Mouse (Mus musculus) left cerebral cortex, adult 11 months (tissue): ENCODE data around the gene Gars.

Source experiments
- DNase-seq: peaks from one replicate; pipeline ENCODE4 v3.0.0; 2022; ENCODE audit warnings: low spot score

The Gars gene

DNA sequence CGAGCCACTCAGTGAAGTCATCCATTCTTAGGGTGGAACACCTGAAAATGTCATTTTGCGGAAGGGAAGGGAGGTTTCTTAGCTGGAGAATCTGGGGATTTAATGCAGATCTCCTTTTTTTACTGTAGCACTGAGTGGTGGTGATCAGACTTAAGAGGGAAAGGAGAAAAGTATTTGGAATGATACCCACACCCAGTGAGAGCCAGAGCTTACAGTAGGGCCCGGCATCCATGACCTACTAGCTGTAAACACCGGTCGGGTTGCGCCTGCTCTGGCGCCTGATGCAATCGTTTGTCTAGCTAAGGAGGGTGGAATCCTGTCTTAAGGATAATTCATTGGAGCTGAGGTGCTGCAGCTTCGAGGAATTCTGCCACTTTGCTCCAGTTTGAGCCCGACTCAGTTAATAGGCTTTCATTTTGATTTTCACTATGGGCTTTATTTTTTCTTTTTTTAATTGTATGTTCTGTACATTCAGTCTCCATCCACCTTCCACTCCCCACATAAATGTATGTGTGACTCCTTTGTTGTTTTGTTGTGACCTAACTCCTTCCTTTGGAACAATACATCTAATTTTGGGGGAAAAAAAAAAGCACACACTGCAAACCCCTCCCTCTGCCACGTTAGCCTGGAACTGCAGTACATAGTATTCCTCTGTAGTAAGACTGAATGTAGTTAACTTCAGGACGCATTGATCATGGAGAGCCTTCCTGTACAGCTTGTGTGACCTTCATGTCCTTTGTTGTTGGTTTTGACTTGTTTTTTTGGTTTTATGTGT, 1.1 kb downstream of the Gars start:
- DNase-seq: no peak

DNA sequence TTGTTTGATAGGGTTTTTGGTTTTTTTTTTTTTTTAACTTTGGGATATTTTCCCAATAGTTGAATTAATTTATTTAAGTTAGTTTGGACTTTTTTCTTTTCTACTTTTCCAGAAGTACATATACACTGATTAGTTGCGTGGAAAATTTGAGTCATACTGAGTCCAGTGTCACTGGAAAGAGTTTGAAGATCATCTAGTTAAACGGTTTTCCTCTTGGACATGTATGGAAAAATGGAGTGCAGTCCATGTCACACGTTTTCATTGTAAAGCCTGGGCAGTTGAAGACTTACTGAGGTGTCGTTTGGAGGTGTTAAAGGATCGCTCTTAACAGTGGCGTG, 1.6 kb downstream of the Gars start:
- no peak for DNase-seq

DNA sequence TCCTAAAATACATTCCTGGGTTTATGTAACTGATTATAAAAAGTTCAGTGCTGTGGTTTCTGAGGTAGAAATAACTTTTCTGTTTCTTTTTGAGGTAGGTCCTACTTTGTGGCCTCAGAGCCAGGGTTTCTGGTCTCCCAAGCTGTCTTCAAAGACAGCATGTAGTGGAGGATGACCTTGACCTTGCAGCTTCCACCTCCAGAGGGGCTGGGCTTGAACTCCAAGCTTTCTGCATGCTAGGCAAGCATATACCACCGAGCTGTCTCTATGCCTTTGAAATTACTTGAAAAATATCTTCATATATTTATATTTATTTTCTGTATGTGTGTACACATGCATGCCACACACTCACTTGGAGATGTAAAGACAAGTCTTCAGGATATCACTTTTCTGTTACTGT, 2.2 kb downstream of the Gars start:
- DNase-seq: no peak

DNA sequence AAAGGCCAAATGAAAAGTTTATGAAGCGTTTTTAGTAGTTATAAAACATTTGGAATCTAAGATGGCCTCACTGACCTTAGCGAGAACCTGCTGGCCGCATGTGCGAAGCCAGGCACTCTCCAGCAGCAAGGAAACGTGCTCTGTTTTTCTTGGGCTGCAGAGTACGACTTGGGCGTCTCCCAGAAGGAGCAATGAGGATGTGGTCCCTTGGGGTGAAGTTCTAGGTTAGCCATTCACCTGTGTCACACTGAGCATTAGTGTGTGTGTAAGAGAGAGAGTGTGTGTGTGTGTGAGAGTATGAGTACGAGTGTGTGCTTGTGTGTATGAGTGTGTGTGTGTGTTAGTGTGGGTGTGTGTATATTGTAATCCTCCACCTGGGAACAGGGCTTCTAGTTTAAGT, 5.4 kb downstream of the Gars start:
- DNase-seq: no peak

DNA sequence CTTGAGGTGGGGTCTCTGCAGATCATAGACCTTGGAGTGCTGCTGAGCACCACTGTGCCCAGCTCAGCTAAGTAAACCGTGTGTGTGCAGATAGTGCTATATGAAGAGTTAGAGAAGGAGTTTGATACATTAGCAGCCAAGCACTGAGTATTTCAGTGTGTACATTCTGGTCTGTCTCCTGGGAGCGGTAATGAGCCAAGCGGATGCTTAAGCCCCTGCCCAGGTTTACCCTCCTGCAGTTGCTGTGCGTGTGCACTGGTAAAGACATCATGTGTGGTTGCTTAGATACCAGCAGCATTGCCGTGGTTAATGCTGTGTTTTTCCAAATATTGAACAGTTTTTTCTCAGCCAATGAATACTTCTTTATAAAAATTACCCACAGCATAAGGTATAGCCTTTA, 6.7 kb downstream of the Gars start:
- DNase-seq: no peak

DNA sequence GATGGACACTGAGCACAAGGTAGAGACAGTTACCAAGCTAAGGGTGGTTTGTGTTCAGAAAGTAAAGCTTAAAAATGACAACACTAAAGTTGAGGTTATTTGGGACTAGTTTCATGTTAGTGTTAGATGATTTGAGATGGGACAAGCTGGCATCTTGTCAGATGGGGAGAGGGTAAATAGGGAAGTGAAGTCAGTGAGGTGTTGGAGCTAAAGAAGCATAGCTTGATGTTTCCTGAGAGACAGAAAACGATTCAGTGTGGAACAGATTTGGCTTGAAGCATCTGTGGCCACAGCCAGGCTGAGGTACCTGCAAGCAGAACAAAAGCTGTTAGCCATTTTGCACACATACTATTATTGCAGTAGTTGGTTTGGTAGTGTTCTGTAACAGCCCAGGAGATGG, 7.5 kb downstream of the Gars start:
- no peak for DNase-seq

DNA sequence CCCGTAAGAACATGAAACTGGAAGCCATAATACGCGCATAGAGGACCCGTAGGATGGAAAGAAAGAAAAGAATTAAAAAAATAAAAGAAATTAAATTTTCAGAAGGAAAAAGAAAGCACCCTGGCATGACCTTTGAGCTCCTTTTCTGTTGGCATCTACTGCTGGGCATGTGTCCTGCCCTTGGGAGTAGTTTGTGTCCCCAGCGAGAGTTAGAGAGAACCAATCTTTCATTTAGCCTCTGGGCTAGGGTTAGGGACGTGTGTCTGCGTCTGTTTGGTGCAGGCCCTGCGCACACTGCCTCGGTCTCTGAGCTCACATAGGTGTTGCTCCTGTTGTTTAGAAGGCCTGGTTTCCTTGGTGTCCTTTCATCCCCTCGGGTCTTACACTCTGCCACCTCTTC, 11.4 kb downstream of the Gars start:
- DNase-seq: no peak

DNA sequence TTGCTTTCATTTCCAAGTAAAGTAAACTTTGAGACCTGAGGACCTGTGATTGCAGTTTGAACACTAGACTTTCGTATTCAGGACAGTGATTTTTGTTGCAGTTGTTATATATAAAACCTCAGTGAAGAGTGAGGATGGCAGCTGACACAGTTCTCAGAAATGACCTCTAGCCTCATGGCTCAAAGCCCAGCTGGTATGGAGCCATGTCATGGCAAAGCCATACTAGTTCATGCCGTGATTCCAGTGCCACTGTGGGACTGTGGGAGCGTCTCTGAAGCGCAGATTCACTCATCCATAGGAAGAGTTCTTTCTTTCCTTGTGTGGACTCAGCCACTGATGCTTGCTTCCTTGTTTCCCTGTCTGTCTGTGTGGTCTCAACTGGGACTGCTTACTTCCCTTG, 16.7 kb downstream of the Gars start:
- no peak for DNase-seq

DNA sequence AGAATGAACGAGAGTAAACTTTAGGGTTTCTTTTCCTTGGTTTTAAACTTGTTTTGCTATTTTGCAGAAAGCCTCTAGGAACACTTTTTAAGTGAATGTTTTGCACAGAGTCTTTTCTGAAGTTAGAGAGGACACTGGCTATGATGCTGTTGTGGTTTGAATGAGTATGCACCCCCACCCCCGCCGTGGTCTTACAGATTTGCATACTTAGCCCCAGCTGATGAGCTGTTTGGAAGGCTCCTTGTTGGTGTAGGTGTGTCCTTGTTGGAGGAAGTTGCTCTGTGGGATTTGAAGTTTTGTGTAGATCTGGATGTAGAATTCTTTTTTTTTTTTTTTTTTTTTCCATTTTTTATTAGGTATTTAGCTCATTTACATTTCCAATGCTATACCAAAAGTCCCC, 19.6 kb downstream of the Gars start:
- no peak for DNase-seq

DNA sequence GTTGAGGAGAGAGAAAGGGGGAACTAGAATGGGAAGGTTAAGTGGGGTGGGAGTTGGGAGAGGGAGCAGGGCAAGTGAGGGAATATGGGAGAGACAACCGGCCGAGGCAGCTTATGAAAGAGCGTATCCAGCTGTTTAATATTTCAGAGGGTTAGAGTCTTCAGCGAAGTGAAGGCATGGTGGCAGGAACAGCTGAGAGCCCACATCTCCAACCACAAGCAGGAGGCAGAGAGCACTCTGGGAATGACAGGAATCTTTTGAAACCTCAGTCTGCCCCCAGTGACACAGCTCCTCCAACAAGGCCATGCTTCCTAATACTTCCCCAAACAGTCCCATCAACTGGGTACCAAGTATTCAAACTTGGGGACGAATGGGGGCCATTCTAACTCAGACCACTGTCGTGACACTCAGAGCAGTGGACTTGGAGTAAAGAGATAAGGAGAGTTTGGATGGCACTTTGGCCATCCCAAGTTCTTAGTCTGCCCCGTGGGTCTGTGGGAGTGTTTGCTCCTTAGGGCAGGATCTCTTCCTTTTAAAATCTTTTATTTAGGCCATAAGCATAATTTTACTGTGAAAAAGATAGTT, 22.5 kb downstream of the Gars start:
- no peak for DNase-seq

DNA sequence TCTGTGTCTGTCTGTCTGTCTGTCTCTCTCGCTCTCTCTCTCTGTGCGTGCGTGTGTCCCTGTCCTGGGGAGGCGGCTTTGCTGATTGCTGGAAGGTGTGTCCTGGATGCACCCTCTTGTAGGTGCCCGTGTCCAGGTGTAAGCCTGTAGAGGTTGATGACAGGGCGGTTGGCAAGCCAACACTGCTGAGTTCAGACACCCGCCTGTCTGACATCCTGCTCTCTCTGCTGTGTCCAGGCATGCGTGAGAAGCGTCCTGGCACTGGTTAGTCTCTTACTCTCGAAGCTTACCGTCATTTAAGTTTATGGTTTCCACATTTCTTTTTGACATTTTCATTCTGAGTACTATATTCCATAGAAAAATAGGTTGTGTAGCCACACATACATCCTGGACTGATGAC, 23.5 kb downstream of the Gars start:
- DNase-seq: no peak

DNA sequence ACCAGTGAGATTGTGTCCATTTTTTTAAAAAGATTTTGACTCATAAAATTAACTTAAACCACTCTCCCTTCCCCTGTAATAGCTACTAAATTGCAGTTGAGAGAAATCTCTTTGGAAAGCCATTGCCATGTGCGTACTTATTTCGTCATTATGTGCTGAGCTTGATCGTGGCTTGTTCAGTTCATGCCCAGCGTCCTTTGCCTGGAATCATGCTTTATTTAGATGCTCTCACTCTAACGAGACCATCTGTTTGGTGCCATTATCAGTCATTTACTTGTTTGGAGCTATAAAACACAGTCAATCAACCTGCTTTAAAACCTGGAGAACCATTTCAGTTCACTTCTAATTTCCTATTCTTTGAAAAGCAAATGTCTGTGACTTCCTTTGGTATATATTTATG, 24.4 kb downstream of the Gars start:
- no peak for DNase-seq

DNA sequence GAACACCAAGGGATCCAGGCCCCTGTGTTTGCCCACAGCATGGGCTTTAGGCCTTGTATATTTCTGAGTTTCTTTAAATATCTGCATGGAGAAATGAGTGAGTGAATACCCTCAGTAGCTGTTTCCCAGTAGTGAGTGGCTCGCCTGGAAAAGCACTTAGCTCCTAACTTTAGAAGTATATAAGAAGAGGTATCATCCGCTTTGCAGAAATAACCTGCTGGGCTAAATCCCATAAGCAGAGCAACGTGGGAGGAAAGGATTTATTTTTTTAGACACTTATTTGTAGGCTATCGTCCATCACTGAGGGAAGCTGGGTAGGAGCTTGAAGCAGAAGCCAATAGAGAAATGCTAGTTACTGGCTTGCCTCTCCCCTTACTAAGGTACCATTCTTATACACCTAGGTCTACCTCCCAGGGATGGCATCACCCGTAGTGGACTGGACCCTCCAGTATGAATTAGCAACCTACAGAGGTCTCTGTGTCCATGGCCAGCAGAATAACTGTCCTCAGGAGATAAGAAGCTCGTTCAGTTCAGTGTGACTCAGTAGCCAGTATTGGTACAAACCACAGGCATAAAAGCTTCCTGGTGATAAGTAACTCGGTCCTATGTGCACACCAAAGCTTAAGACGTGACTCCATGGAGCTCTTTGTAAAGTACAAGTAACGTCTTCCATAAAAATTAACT, 26.1 kb downstream of the Gars start:
- no peak for DNase-seq

DNA sequence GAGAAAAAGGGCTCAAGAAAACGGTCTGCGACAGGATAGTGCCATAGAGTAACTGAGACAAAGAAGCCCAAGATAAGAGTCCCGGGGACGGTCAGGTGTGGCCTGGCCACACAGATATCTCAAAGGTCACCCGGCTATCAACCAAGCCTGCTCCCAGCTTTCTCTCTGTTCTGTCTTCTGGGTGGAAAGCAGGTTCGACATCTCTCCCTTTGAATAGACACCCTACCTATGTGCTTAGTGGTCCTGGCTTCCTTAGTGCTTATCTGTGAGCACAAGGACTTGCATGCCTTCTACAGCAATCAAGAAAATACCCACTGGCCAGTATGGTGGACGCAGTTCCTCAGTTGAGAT, 26.6 kb downstream of the Gars start:
- no peak for DNase-seq

DNA sequence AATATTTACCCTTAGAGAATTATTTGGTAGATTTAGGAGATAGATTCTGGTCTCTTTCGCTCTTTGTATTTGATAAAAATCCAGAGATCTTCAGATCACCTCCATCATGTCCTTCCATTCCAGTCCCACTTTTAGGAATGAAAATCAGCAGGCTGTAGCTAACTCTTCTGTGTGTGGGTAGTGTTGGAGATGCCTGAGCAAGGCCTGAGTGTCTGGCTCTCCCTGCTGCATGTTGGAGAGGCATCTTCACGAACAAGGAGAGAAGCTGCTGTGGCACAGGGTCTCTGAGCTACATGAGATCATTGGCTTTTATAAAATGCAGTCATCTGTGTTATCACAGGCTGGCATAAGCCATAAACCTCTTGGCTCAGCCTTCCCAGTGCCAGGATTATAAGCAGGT, 28.1 kb downstream of the Gars start:
- no peak for DNase-seq

DNA sequence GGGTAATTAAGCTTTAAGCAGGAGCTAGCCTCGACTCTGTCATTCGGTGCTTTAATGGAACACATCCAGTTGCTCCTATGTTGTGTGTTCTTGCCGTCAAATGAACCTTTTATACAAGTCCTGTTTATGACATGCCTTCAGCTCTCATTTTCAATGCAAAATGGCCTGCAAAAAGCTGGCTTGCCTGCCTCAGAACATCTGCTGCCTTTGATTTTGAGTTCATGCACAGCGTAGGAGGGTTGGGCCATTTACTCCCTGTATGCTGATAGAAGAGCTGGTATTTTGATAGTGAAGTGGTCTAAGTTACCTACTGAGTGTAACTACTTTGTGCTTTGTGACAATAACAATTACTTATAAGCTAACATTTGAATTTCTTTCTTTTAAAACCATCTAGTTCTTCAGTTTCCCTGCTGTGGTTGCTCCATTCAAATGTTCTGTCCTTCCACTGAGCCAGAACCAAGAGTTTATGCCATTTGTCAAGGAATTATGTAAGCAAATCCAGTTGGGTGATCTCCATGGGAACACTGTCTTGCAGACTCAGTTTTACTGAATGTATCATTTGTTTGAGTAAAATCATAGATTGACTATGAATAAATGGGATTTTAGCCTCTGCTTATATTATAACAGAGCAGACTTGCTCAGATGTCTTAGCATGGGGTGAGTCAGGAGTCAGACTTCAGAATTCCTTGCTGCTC, 38.9 kb downstream of the Gars start:
- peak; percentile 18 for DNase-seq

DNA sequence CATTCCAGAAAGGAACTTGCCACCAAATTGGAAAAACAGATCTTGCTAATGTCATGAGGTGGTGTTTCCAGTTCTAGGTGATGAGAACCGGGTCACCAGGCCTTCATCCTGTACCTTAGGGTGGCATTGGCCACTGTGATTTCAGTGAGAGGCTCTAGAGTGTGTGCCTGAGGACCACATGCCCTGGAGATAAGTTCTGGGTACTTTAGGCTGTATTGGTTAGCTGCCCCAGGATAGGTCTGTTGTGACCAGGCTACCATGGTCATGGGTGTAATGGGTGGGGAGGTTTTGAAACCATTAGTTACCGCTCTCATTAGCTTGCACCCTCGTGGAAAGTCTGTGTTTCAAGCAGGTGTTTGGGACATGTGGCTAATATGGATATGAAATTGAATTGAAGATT, 43.6 kb downstream of the Gars start:
- no peak for DNase-seq

DNA sequence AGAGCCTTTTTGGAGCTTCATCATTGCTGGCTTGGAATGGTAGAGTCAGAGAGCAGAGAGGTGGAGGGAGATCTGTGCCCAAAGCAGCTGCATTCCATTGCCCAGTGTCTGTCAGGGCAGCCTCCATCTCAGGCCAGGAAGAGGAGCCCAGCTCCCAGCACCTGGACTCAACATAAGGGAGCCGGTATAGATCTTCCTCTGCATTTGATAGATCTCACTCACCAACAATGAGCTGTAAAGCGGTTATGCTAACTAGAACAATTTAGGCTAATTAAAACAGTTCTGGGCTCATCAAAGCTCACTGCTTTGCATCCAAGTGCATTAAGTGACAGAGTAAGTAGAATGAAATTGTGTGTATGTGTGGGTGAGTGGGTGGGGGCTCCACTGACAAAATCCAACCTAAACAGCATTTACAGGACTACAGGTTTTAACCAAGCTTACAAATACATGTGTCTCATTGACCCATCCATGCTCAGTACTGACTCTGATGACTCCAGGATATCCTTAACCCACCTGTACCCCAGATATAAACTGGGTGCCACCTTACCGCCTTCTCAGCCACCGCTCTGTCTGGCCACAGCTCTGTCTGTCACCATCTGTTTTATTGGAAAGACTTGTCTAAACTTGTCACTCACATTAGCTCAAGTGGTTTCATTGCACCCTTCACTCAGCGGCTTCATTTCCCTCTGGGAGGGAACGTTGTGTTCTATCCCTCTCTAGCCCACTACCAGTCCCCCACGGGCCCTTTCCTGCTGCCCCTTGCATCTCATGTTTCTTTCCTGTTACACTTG, 44.6 kb downstream of the Gars start:
- DNase-seq: no peak

DNA sequence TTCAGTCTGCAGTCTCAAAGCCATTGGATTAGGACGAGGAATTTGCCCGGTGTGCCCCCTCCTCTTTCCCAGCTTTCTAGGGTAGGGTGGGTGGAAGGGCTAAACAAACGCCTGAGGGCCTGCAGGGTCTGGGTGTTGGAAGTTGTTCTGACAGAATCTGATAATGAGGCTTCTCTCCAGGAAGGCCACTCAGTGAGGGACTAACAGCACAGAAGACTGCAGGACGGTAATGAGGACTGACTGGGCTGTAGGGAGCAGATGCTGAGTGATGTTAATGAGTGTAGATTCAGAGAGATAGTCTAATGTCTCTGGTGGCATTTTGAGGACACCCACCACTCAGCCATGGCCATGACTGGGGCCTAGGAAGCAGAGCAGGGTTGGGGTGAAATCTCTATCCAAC, 49.5 kb downstream of the Gars start:
- DNase-seq: no peak

DNA sequence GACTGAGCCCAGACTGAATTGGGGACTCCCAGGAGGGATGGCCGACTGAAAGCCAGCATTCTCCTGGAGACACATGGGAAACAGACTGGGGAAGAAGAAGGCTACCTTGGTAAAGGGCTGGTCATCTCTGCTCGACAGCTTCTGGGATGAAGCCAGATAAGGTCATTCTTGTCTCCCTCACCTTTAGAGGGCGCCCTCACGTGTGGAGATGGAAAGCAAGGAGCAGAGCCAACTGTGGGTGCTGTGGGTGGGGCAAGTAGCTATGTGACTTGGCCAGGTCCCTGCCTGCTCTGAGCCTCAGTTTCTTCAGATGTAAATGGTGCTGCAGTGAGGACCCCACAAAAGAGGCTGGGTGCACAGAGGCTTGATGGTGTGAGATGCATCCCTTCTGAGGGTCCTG, 52.8 kb downstream of the Gars start:
- DNase-seq: no peak

DNA sequence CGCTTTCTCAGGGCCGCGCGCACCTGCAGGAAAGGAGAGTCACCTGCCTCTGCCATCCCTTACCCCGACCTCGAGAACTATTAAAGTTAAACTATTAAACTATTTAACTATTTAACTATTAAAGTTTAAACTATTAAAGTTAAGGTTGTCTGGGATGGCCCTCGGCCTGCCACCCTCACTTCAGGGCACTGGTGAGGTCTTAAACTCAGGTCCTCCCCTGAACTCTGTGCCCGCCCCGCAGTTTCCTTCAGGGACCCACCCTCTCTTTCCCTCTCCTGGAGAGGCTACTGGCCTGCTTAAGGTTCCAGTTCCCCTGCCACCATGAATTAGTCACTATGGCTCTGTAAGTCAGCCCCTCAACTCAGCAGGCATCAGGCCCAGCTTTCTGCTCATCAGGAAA, 53.6 kb downstream of the Gars start:
- no peak for DNase-seq

DNA sequence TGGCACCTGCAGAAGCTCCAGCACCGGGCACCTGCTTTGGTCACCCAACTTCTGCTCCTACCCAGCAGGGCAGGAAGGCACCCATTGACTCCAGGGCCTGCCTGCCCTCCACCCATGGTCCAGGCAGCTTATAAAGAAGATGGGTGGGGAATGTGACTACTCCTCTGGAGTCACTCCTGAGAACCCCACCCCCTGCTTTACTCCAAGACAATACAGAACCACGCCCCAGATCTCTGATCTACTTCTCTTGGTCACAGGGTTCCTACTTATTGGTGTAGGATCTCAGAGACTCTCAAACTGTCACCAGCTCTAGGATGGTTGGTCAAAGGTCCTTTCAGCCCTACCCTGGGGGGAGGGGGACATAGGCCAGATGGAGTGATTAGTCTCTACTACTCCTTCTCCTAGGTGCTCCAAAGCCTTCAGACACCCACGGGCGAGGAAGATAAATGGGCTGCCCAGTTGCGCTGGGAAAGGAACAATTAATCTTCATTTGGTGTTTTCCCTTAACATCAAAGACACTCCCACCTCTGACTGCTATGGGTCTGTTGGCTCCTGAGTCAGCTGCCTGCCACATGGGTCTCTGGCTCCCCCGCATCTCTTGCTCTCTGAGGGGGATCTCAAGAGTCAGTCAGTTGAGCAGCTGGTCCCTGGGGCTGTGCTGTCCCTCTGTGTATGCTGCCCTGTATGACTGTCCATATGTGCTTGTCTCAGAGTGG, 55.8 kb downstream of the Gars start:
- DNase-seq: no peak
